Mouse (Mus musculus) liver, embryonic 14.5 days (tissue): ENCODE measurements around the gene Fndc7.

ENCODE experiments used
- CTCF ChIP-seq: IDR thresholded peaks from 2 replicates; pipeline ENCODE4 v1.5.1; 2016; ENCODE audit warnings: antibody characterized with exemption, low read depth, control low read depth
- EP300 ChIP-seq: IDR thresholded peaks from 2 replicates; pipeline ENCODE4 v1.6.1; 2016; ENCODE audit warnings: antibody characterized with exemption, low read depth

- TF ChIP-seq CTCF (no peak), EP300 (no peak)
These were observed 19.2 kb downstream of the Fndc7 start for GRCm38 (mm10) chr3:108870631-108871030.
